Mouse (Mus musculus) heart, postnatal 14 days (tissue): ENCODE measurements around the gene Serinc3. TPM values are rescaled to one million over a fixed set of nuclear protein-coding genes. Genes with fewer than 3 reads are reported as not detected.
"Not testable (repeated sequence)": the region's sequence is repeated elsewhere in the genome, so short reads cannot be mapped to it uniquely, and the experiment has no call there.

Source experiments
- DNase-seq, 2 experiments: peaks; one replicate each; pipeline ENCODE4 v3.0.0; 2021 to 2022
- intact Hi-C: fragments of 180-260 bp; cut with DNase I; formaldehyde crosslinking; loops from one replicate; pipeline ENCODE4 v1.15.1; 2025
- total RNA-seq, 2 experiments: library from RNA; stranded (reverse); gene quantifications; 2 replicates each; pipeline ENCODE4 v1.2.3; 2021

The Serinc3 gene
- total RNA-seq, 2 experiments from 2014 or later: 360 to 363 TPM

- DNase-seq: no peak
- intact Hi-C loops: no loop called here
Observed at GRCm38 (mm10) chr2:163670872-163671594, 26.1 kb upstream of the Serinc3 start.

- intact Hi-C loops: no loop called here
- no peak for DNase-seq
Observed at GRCm38 (mm10) chr2:163667045-163667444, 22.1 kb upstream of the Serinc3 start.

- DNase-seq: no peak
- intact Hi-C loops: no loop called here
Observed at GRCm38 (mm10) chr2:163663930-163664329, 19.0 kb upstream of the Serinc3 start.

- intact Hi-C loops: no loop called here
- no peak for DNase-seq
Observed at GRCm38 (mm10) chr2:163662698-163663221, 17.8 kb upstream of the Serinc3 start.

- DNase-seq: no peak
- intact Hi-C loops: no loop called here
Observed at GRCm38 (mm10) chr2:163662076-163662475, 17.1 kb upstream of the Serinc3 start.

GRCm38 (mm10) chr2:163661371-163661850 is 16.5 kb upstream of the Serinc3 start:
- intact Hi-C loops: no loop called here
- no peak for DNase-seq

- intact Hi-C loops: no loop called here
- DNase-seq: no peak
Observed at GRCm38 (mm10) chr2:163660103-163660701, 15.3 kb upstream of the Serinc3 start.

GRCm38 (mm10) chr2:163659431-163659830 is 14.5 kb upstream of the Serinc3 start:
- no peak for DNase-seq
- intact Hi-C loops: loop anchor here (2.0 to 5.0 kb wide), 3 partner anchors 33 to 59 kb away; no protein-coding TSS in a partner anchor

- intact Hi-C loops: loop anchor here (2.0 to 5.0 kb wide), 3 partner anchors 33 to 60 kb away; no protein-coding TSS in a partner anchor
- DNase-seq: no peak
Observed at GRCm38 (mm10) chr2:163658941-163659340, 14.0 kb upstream of the Serinc3 start.

- intact Hi-C loops: loop anchor here (2.0 to 5.0 kb wide), 3 partner anchors 34 to 61 kb away; no protein-coding TSS in a partner anchor
- DNase-seq: peak; percentile 91 to 93
Observed at GRCm38 (mm10) chr2:163657975-163658886, 13.3 kb upstream of the Serinc3 start, which contains the start of gene Pkig. Gene Pkig (plus strand): TSS chr2:163658386.

GRCm38 (mm10) chr2:163657486-163657885 is 12.6 kb upstream of the Serinc3 start:
- DNase-seq: no peak
- intact Hi-C loops: loop anchor here (5.0 kb wide), 1 partner anchor 35 kb away; no protein-coding TSS in a partner anchor

GRCm38 (mm10) chr2:163655699-163656098 is 10.8 kb upstream of the Serinc3 start:
- intact Hi-C loops: loop anchor here (5.0 kb wide), 1 partner anchor 37 kb away; no protein-coding TSS in a partner anchor

GRCm38 (mm10) chr2:163646461-163647080 is 1.6 kb upstream of the Serinc3 start:
- intact Hi-C loops: loop anchor here (10.0 kb wide), 1 partner anchor 138 kb away; no protein-coding TSS in a partner anchor
- DNase-seq: no peak

More at GRCm38 (mm10) chr2:163655699-163656098, 10.8 kb upstream of the Serinc3 start:
- not testable (repeated sequence) for DNase-seq

GRCm38 (mm10) chr2:163645700-163646460 is 949 bp upstream of the Serinc3 start:
- intact Hi-C loops: loop anchor here (2.0 to 10.0 kb wide), 2 partner anchors 73 to 139 kb away; no protein-coding TSS in a partner anchor
- no peak for DNase-seq

GRCm38 (mm10) chr2:163644047-163644446 is 884 bp downstream of the Serinc3 start:
- intact Hi-C loops: loop anchor here (2.0 to 10.0 kb wide), 2 partner anchors 75 to 141 kb away; no protein-coding TSS in a partner anchor
- no peak for DNase-seq

- intact Hi-C loops: loop anchor here (10.0 kb wide), 1 partner anchor 141 kb away; no protein-coding TSS in a partner anchor
- DNase-seq: no peak
Observed at GRCm38 (mm10) chr2:163643576-163643971, 1.4 kb downstream of the Serinc3 start.

GRCm38 (mm10) chr2:163642685-163643575 is 2.0 kb downstream of the Serinc3 start:
- DNase-seq: peak; percentile 44 to 58
- intact Hi-C loops: loop anchor here (10.0 kb wide), 1 partner anchor 142 kb away; no protein-coding TSS in a partner anchor
